23 mouse cellular contexts compared by ENCODE assay signal in the genomic region with DNA sequence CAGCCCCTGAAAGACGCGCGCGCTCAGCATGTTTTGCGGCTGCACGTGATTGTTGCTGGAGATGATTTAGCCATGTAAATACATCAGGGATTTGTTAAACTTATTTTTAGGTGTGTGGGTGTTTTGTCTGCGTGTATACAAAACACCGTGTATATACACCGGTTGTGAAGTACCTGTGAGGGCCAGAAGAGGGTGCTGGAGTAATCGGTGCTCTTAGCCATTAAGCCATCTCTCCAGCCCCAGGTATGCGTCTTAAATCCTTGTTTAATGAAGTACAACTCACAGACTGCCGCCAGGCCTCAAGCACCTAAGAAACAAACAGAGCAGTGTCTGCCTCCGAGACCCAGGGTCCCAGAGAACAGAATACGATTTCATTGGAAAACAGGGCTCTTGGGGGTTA.
DNase-seq lines count a peak whose midpoint lies in the region; ATAC-seq and TF ChIP-seq lines count a peak whose summit lies in the region.
"Had no signal": no experiment of that assay in that cellular context is flagged by ENCODE, and none has a peak within 500 bp of the region (broad histone marks: within the 10 kb centered on the region; RNA-seq: fewer than 3 reads in every experiment).

No protein-coding gene starts in this region.

- peak; percentile 24; the same call in 1 of the 2 replicates for TF ChIP-seq CTCF in intestine, postnatal 0 days (IDR thresholded peaks at IDR 0.05; ENCODE audit: low read depth)
- TF ChIP-seq CTCF in midbrain, postnatal 0 days (IDR thresholded peaks at IDR 0.05): peak; percentile 18; the same call in 1 of the 2 replicates
- TF ChIP-seq CTCF in stomach, postnatal 0 days (IDR thresholded peaks at IDR 0.05; ENCODE audit: low read depth): peak; percentile 14; the same call in 1 of the 2 replicates

- H3K27me3 ChIP-seq in intestine, postnatal 0 days (replicated peaks; ENCODE audit: control insufficient read depth, insufficient read depth, low read length): no peaks in the 10 kb centered on the region
- no peaks in the 10 kb centered on the region for H3K27me3 ChIP-seq in intestine, embryonic 15.5 days (replicated peaks)
- H3K27me3 ChIP-seq in midbrain, postnatal 0 days (ENCODE audit: insufficient read depth, low read length): no peaks in the 10 kb centered on the region
- no peaks in the 10 kb centered on the region for H3K27me3 ChIP-seq in midbrain, embryonic 16.5 days (ENCODE audit: control insufficient read depth, insufficient read depth, low read depth, low read length)
- H3K27me3 ChIP-seq in stomach, postnatal 0 days (ENCODE audit: control insufficient read depth, insufficient read depth, low read length): no peaks in the 10 kb centered on the region
- H3K27me3 ChIP-seq: forebrain, embryonic 13.5 days; heart, embryonic 12.5 days had no signal

- DNase-seq in midbrain, postnatal 0 days (ENCODE audit: low spot score): no peak
- DNase-seq in ZHBTc4 (ENCODE audit: low read depth, low spot score): peak; percentile 70
- no peak for DNase-seq in stomach, postnatal 0 days (ENCODE audit: low spot score)
- no peak for DNase-seq in heart, adult 8-10 months (ENCODE audit: low spot score)
- no peak for DNase-seq in embryo, embryonic 11 days
- DNase-seq: adrenal gland, adult 2 months; B cell, adult 2 months; cerebellum, adult 8-10 months; cerebellum, postnatal 36 days; gastrocnemius, postnatal 14 days; heart, adult 11 months; heart, postnatal 10 days; kidney, adult 11 months; lung, postnatal 14 days had no signal

- H3K27ac ChIP-seq in intestine, postnatal 0 days (ENCODE audit: low read depth, low read length): no peak overlapping the region
- no peak overlapping the region for H3K27ac ChIP-seq in intestine, embryonic 15.5 days
- H3K27ac ChIP-seq in midbrain, postnatal 0 days (ENCODE audit: low read depth, low read length): no peak overlapping the region
- no peak overlapping the region for H3K27ac ChIP-seq in midbrain, embryonic 16.5 days (ENCODE audit: low read length)
- no peak overlapping the region for H3K27ac ChIP-seq in stomach, postnatal 0 days (replicated peaks)
- H3K27ac ChIP-seq: forebrain, embryonic 13.5 days; hindbrain, embryonic 10.5 days; hindbrain, postnatal 0 days had no signal

- no peak overlapping the region for H3K9ac ChIP-seq in intestine, postnatal 0 days (ENCODE audit: low read depth, low read length)
- no peak overlapping the region for H3K9ac ChIP-seq in intestine, embryonic 15.5 days
- no peak overlapping the region for H3K9ac ChIP-seq in midbrain, postnatal 0 days (replicated peaks; ENCODE audit: low read length, poor library complexity, severe bottlenecking)
- H3K9ac ChIP-seq in midbrain, embryonic 16.5 days (ENCODE audit: low read depth, low read length): no peak overlapping the region
- no peak overlapping the region for H3K9ac ChIP-seq in stomach, postnatal 0 days (ENCODE audit: low read length)
- H3K9ac ChIP-seq: forebrain, embryonic 13.5 days; heart, embryonic 12.5 days had no signal

- no peak overlapping the region for H3K4me3 ChIP-seq in intestine, postnatal 0 days (ENCODE audit: low read depth, low read length)
- H3K4me3 ChIP-seq in intestine, embryonic 15.5 days (replicated peaks): no peak overlapping the region
- H3K4me3 ChIP-seq in midbrain, postnatal 0 days (ENCODE audit: low read depth, low read length): no peak overlapping the region
- no peak overlapping the region for H3K4me3 ChIP-seq in midbrain, embryonic 16.5 days (ENCODE audit: low read depth, low read length)
- H3K4me3 ChIP-seq in stomach, postnatal 0 days (ENCODE audit: low read depth, low read length): no peak overlapping the region
- H3K4me3 ChIP-seq: erythroblast, embryonic 14.5 days; forebrain, embryonic 13.5 days; heart, embryonic 12.5 days; hindbrain, embryonic 10.5 days had no signal

- no peaks in the 10 kb centered on the region for H3K4me1 ChIP-seq in intestine, postnatal 0 days (replicated peaks; ENCODE audit: control insufficient read depth, insufficient read depth, low read length)
- no peaks in the 10 kb centered on the region for H3K4me1 ChIP-seq in intestine, embryonic 15.5 days (replicated peaks)
- H3K4me1 ChIP-seq in midbrain, postnatal 0 days (ENCODE audit: insufficient read depth, low read length): no peaks in the 10 kb centered on the region
- 0 out of 2 replicates have a peak, but pooled peaks cover 3% of the 10 kb centered on the region for H3K4me1 ChIP-seq in midbrain, embryonic 16.5 days (ENCODE audit: control insufficient read depth, insufficient read depth, low read length)
- no peaks in the 10 kb centered on the region for H3K4me1 ChIP-seq in stomach, postnatal 0 days (replicated peaks; ENCODE audit: control insufficient read depth, insufficient read depth)
- H3K4me1 ChIP-seq: forebrain, embryonic 13.5 days; heart, embryonic 12.5 days had no signal

- no peaks in the 10 kb centered on the region for H3K36me3 ChIP-seq in intestine, postnatal 0 days (ENCODE audit: control insufficient read depth, insufficient read depth)
- no peaks in the 10 kb centered on the region for H3K36me3 ChIP-seq in intestine, embryonic 15.5 days
- no peaks in the 10 kb centered on the region for H3K36me3 ChIP-seq in midbrain, postnatal 0 days (ENCODE audit: insufficient read depth, low read length)
- H3K36me3 ChIP-seq in midbrain, embryonic 16.5 days (ENCODE audit: control insufficient read depth, insufficient read depth, low read length): no peaks in the 10 kb centered on the region
- no peaks in the 10 kb centered on the region for H3K36me3 ChIP-seq in stomach, postnatal 0 days (ENCODE audit: control insufficient read depth, insufficient read depth, low read length)

- WGBS in intestine, postnatal 0 days: 93% methylated on average over 14 of the region's 14 CpGs
- 91% methylated on average over 14 of the region's 14 CpGs for WGBS in intestine, embryonic 15.5 days
- WGBS in midbrain, postnatal 0 days: 83% methylated on average over 14 of the region's 14 CpGs
- 83% methylated on average over 14 of the region's 14 CpGs for WGBS in midbrain, embryonic 16.5 days
- WGBS in stomach, postnatal 0 days: 94% methylated on average over 14 of the region's 14 CpGs

- H3K9me3 ChIP-seq in intestine, postnatal 0 days (ENCODE audit: control insufficient read depth): no peaks in the 10 kb centered on the region
- no peaks in the 10 kb centered on the region for H3K9me3 ChIP-seq in intestine, embryonic 15.5 days
- H3K9me3 ChIP-seq in midbrain, postnatal 0 days (ENCODE audit: low read length): no peaks in the 10 kb centered on the region
- no peaks in the 10 kb centered on the region for H3K9me3 ChIP-seq in midbrain, embryonic 16.5 days (replicated peaks; ENCODE audit: control insufficient read depth, low read length, poor library complexity, severe bottlenecking)
- no peaks in the 10 kb centered on the region for H3K9me3 ChIP-seq in stomach, postnatal 0 days (ENCODE audit: control insufficient read depth, low read length)
- H3K9me3 ChIP-seq: forebrain, embryonic 13.5 days; heart, embryonic 12.5 days; hindbrain, embryonic 10.5 days had no signal

- ATAC-seq in intestine, postnatal 0 days: no peak
- no peak for ATAC-seq in intestine, embryonic 15.5 days
- no peak for ATAC-seq in midbrain, postnatal 0 days (ENCODE audit: low FRiP score)
- no peak for ATAC-seq in midbrain, embryonic 16.5 days
- no peak for ATAC-seq in stomach, postnatal 0 days (ENCODE audit: low FRiP score, low TSS enrichment)
- ATAC-seq: forebrain, embryonic 13.5 days; hindbrain, postnatal 0 days had no signal

- no peak for TF ChIP-seq EP300 in stomach, postnatal 0 days (optimal IDR thresholded peaks at IDR 0.05)

- H3K4me2 ChIP-seq in intestine, postnatal 0 days (replicated peaks; ENCODE audit: low read depth): no peak overlapping the region
- H3K4me2 ChIP-seq in intestine, embryonic 15.5 days (replicated peaks): no peak overlapping the region
- H3K4me2 ChIP-seq in midbrain, postnatal 0 days (ENCODE audit: low read depth, low read length, poor library complexity, severe bottlenecking): no peak overlapping the region
- H3K4me2 ChIP-seq in midbrain, embryonic 16.5 days (ENCODE audit: low read length): no peak overlapping the region
- H3K4me2 ChIP-seq in stomach, postnatal 0 days (replicated peaks; ENCODE audit: low read depth): no peak overlapping the region
- H3K4me2 ChIP-seq: forebrain, embryonic 13.5 days; heart, embryonic 12.5 days; midbrain, embryonic 11.5 days had no signal
